Mouse (Mus musculus) adrenal gland, adult (tissue): ENCODE measurements around the gene Gm17545.

Experiments used
- DNase-seq, 2 experiments: peaks; one replicate each; pipeline ENCODE4 v3.0.0; 2022 to 2023; ENCODE audit warnings: low spot score in 1 of 2; ENCODE audit not compliant: inconsistent age in 2 of 2

Gm17545 gene

GRCm38 (mm10) chr9:22486211-22486610 lies 32.1 kb downstream of the Gm17545 start:
- DNase-seq: no peak

DNA sequence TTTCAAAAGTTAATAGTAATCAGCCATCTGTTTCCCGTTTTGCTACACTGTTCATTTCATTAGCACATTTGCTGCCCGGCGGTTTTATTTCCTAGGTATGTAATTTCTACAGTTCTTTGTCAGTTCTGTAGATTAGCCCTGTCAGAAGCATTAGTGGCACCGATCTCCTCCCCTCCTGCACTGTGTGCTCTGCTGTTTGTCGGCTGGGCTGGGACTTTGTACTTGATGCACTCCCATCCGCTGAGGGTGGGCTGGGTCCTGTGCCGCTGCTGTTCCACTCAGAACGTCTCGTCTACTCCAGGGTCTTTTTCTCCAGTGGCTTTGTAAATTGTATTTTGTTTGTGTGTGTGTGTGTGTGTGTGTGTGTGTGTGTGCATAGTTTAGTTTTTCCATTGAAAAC lies 34.9 kb downstream of the Gm17545 start:
- no peak for DNase-seq

GRCm38 (mm10) chr9:22494203-22494807 lies 40.2 kb downstream of the Gm17545 start:
- no peak for DNase-seq

GRCm38 (mm10) chr9:22495133-22495532 lies 41.0 kb downstream of the Gm17545 start:
- no peak for DNase-seq

- DNase-seq: no peak
These were observed 43.1 kb downstream of the Gm17545 start for GRCm38 (mm10) chr9:22497021-22497767.

GRCm38 (mm10) chr9:22502972-22503371 lies 48.9 kb downstream of the Gm17545 start:
- DNase-seq: no peak

DNA sequence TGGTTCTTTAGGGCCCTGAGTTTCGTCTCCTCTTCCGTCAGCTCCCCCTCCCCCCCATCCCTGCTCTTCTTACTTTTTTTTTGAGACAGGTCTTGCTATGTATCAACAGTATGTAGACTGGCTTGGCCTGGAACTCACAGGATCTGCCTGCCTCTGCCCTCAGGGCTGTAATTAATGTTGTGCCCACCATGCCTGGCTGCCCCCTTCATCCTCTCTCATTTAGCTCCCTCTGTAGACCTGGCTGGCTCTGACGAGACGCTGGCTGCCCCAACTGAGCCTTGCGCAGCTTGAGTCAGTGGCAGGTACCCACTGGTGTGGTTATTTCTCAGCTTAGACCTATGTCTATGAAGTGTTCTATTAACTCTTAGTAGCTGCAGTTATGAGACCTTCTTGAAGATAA lies 49.5 kb downstream of the Gm17545 start:
- no peak for DNase-seq

DNA sequence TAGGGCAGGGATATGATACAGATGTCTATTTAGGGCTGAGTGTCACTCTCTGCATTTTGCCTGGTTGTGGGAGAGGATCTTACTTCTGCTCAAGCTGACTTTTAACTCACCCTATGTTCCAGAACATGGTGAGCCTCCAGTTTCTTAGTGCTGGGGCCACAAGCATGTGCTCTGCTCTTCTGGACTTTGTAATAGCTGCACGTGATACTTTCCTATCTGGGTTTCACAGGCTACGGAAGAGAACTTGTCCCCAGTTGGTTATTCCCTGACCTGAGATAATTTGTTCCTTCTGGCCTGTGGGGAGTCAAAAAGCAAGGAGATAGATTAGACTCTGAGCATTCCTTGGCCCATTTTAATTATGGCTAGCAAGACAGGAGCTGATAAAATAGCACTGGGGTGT lies 51.5 kb downstream of the Gm17545 start:
- no peak for DNase-seq
